Mouse (Mus musculus): ENCODE results near the gene Smagp. TPM values are rescaled to one million over a fixed set of nuclear protein-coding genes. Genes with fewer than 3 reads are reported as not detected.
A peak's percentile ranks its signal among the peaks of the same experiment; 100 is the strongest.

Smagp gene
- total RNA-seq, 2 experiments from 2014 or later: 6.0 to 6.4 TPM

DNA sequence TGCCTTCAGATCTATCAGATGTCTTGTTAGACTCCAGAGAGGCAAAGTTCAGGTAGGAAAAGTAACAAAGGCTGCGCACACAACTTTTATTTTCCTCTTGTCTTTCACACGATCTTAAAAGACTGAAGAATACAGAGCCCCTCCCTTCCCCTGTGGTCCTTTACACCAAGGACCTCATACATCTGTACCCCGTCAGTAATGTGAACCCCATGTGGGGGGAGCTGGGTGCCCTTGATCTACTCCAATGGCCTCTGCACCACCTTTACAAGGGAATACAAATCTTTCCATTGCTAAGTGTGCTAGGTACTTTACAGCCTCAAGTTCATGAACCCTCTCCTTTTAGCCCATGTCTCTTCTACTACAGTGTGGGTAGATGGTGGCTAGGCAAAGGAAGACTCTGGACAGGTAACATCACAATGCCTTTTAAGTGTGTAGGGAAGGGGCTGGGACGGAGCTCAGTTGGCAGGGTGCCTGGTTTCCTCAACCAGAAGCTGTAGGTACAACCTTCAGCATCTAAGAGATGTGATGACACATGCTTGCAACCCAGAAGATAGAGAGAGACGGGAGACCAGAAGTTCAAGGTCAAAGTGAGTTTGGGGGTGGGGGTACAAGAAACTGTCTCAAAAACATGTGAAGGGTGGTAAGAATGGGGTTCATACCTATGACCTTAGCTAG, 31.3 kb upstream of the Smagp start:
- intact Hi-C loops (cut with DNase I; ENCODE audit: low total_unique reads): no loop called here
- DNase-seq: no peak

DNA sequence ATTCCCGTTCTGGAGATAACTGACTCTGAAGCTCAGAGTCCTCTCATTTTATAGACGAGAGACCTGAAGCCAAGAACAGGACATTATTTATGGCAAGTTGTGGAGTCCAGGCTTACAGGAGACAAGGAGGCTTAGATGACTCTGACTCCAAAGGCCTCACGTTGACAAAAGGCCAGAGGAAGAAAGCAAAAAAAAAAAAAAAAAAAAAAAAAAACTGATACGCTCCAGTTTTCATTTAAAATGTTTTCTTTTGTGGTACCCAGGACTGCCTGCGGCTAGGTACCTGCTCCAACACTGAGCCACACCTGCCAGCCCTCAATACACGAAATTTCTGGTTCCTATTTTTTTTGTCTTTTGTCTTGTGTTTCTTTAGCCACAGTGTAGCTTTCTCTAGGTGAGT, 30.7 kb upstream of the Smagp start:
- intact Hi-C loops (cut with DNase I; ENCODE audit: low total_unique reads): no loop called here

DNA sequence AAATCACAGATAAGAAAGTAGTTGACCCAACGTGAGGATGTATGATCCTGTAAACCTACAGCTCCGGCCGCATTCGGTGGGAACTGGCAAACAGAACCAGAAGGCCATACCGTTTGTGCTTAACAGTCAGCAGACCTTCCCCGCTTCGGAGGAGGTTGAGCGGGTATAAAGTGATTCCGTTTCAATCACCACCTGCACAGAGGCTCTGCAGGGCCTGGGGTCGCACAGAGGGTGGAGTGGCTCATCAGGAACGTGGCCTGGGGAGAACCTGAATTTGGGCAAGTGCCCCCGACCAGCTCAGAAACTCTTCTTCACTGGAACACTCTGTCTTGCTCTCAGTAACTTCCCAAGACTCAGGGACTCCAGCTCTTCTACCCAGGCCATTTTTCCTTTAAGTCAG, 30.1 kb upstream of the Smagp start:
- intact Hi-C loops (cut with DNase I; ENCODE audit: low total_unique reads): no loop called here

More for the DNA sequence above, 30.7 kb upstream of the Smagp start:
- DNase-seq: no peak

DNA sequence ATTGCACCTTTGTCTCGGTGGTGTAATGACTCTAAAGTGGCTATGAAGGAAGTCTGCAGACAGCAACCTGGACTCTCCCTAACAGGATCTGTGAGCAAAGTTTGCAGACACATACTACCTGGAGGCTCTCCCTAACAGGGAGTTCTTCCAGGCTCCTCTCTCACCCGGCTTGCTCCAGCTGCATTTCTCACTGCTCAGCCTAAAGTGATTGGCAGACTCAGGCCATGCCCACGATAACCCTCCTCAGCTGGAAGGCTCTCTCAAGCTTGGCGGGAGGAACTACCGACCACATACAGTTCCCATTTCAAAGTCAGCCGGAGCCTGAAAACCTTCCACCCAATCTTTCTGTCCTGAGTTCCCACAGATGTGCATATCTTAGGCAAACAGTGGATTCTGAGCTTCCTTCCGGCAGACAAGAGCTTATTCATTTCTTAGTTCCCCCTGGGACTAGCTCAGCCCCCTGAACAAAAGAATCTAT, 29.5 kb upstream of the Smagp start:
- intact Hi-C loops (cut with DNase I; ENCODE audit: low total_unique reads): no loop called here
- no peak for DNase-seq

More for the DNA sequence above, 30.1 kb upstream of the Smagp start:
- DNase-seq: no peak

DNA sequence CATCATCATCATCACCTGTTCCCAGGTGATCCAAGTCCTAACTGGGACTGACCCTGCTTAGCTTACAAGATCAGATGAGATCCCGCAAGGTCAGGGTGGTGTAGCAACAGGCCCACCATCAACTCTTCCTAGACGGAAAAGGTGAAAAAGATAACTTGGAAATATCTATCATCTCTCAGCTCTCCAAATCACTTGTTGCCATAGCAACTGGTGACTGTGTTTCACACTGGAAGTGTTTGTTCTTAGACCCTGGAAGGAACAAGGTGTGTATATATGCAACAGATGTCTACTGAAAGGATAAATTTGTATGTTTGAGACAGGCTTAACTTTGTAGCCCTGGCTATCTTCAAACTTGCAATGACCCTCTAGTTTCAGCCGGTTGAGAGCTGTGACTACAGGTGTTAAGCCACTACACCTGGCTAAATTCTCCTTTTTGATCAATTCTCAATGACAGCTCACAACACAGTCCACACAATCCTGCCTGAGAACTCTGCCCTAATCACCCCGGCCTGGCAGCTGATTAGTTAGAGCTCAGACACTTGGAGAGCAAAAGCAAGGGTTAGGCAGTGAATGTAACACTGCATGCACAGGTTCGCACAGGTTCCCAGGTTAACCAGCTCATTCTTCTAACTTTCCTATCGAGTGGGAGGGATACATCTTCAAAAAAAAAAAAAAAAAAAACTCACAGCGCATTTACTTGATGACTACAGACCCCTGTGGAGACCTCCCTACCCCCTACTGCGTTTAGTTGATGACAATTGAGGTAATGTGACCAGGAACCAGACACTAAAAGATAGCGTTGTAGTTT, 28.9 kb upstream of the Smagp start:
- intact Hi-C loops (cut with DNase I; ENCODE audit: low total_unique reads): no loop called here
- no peak for DNase-seq

DNA sequence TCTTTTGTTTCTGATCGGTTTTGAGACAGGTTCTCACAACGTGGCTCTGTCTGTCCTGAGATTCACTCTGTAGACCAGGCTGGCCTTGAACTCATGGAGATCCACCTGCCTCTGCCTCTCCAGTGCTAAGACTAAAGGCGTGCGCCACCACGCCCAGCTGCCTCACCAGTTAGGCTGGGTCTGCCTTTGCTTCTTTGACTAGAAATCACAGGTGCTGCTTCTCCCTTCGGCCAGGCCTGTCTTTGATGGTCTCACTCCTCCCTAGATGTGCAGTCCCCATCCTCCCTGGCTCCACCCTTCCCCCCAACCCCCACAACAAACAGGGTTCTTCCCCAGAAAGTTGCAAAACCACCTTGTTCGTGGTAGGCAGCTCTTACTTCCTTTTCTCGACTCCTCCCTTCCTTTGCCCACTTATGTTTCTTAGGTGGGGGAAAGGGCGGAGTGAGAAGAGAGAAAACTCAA, 28.1 kb upstream of the Smagp start:
- no peak for DNase-seq
- intact Hi-C loops (cut with DNase I; ENCODE audit: low total_unique reads): no loop called here

DNA sequence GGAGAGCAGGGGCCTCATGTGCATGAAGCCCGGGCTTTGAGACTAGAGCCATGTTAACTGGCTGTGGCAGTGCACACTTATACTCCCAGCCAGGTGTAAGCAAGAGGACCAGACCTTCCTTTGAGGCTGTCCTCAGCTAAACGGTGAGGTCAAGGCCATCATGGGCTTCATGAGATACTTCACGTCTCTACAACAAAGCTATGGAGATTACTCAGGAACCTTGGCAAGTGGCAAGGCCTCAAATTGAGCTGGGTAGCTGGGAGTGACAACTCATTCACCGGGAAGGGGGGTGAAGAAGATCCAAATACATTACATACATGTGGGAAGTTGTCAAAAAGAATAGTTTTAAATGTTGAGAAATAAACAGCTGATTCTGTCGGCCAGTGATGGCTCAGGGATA, 24.1 kb upstream of the Smagp start:
- DNase-seq: no peak
- intact Hi-C loops (cut with DNase I; ENCODE audit: low total_unique reads): no loop called here

DNA sequence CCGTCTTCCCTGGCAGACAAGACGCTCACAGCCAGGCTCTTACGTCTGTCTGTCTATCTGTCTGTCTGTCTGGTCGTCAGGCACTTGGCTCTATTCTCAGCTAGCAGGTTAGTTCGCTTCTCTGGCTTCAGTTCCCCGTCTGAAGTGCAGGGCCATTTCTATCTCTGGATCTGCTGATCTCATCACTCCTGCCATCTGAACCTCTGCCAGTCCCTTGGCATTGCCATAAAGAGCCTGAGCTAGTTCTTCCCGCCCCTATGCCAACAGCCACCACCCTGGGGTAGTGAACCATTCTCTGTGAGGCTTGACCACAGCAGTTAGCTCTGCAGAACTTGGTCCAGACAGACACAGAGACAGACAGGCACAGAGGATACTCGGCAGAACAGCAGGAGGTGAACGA, 23.6 kb upstream of the Smagp start:
- intact Hi-C loops (cut with DNase I; ENCODE audit: low total_unique reads): no loop called here
- DNase-seq: peak; percentile 65

DNA sequence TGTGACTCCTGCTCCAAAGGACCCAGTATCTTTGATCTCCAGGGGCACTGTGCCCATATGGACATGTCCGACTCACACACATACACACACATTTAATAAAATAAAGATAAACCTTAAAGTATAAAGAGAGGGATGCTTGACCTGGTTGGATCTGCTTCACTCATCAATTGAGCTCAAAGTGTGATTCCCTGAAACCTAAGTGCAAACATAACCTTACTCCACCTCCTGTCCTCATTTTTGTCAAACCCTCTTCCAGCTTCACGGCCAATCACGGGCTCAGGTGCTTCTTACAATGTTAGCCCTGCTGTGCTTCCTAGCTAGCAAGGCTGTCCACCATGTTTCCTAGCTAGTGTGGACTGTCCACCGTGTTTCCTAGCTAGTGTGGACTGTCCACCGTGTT, 18.5 kb upstream of the Smagp start:
- intact Hi-C loops (cut with DNase I; ENCODE audit: low total_unique reads): no loop called here
- DNase-seq: no peak

DNA sequence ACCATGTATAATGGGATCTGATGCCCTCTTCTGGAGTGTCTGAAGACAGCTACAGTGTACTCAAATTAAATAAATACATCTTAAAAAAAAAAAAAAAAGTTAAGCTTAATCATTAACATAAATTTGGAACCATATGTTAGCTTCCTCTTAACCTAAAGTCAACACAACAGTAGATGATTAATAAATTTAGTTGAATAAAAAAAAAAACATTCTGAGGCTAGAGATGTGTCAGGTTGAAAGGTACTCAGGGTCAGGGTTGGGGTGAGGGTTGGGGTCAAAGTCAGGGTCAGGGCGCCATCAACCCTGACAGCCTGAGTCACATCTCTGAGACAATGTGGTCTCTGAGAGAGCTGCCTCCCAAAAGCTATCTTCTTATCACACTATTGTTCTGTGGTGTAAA, 17.5 kb upstream of the Smagp start:
- no peak for DNase-seq
- intact Hi-C loops (cut with DNase I; ENCODE audit: low total_unique reads): no loop called here

DNA sequence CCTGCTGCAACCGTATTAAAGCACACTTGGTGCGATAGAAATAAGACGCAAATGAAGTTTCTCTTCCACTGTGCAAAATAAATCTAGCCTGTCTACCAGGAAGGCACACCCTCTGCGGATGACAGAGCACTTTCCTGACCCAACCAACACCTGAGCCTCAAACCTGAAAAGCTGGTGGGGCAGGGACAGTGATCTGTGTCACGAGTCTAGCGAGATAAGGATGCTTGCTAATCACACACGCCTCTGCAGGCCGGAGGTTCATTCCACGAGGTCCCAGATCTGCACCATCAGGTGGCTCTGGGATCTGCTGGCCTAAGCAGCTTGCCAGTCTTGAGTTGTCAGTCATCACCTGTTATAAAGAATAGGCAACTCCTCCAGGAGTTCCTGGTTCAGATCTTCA, 14.9 kb upstream of the Smagp start:
- intact Hi-C loops (cut with DNase I; ENCODE audit: low total_unique reads): no loop called here
- DNase-seq: no peak

DNA sequence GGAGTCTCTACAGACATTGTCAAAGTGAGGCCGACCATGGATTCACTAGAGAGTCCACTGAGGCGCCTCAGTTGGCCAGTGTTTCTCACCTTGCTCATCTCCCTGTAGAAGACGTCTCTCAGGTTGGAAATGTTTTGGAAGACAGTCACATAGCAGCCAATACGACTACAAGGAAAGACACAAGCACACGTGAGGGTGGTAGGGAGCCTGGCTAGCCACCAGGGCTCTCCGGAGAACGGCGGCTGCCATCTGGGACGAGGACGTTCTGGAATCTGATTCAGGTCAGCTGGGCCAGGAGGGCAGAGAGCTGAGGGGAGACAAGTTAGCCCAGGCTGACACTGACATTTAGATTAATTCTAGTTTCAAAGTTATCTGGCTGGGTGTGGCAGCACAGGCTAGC, 13.4 kb upstream of the Smagp start:
- intact Hi-C loops (cut with DNase I; ENCODE audit: low total_unique reads): no loop called here
- no peak for DNase-seq

DNA sequence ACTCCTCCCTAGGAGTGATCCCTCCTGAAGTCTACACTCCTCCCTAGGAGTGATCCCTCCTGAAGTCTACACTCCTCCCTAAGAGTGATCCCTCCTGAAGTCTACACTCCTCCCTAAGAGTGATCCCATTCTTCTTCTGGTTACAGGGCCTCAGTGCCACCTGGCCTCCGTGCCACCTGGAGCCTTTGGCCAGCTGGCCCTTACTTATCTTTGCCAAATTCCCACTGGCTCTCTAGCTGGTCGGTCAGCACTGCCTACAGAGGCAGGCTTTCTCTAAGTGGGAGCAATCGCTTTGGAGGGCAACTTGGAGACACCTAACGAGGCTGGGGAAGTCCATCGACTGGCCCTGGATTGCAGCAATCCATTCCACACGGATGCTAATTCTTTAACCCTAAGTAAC, 9.4 kb upstream of the Smagp start:
- DNase-seq: no peak
- intact Hi-C loops (cut with DNase I; ENCODE audit: low total_unique reads): no loop called here

DNA sequence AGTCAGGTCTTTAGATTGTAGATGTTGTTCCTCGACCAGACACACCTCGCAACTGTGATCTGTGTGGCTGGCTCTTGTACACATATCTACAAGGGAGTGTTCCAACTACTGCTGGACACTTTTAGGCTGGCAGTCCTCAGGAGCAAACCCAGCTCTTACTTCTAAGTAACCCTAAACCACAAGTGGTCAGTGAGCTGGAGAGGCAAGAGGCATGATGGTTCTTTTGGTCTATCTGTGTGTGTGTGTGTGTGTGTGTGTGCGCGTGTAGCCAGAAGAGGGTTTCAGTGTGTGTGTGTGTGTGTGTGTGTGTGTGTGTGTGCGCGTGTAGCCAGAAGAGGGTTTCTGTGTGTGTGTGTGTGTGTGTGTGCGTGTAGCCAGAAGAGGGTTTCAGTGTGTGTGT, 5.7 kb upstream of the Smagp start:
- intact Hi-C loops (cut with DNase I; ENCODE audit: low total_unique reads): no loop called here
- DNase-seq: no peak

DNA sequence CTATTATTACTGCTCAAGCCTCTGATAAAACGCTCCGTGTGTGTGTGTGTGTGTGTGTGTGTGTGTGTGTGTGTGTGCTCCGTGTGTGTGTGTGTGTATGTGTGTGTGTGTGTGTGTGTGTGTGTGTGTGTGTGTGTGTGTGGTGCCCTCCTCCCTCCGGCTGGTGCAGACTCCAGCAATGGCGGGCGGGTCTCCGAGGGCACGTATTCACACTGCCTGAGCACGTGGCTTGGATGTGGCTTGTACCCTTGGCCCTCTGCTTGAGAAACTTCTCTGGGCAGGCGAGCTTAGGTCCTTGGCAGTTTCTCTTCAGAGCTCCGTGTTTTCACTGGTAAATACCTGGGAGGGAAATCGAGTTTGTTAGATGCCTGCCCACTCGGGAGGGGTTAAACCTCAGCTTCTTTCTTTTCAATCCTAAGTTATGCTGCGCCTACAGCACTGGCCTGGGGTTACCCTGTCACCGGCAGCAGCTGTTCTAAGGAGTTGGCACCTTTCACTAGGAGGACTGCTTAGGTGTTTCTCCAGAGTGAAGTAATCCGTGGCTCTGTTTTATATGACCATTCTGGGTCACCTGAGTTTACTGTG, 4.6 kb upstream of the Smagp start:
- no peak for DNase-seq
- intact Hi-C loops (cut with DNase I; ENCODE audit: low total_unique reads): no loop called here

DNA sequence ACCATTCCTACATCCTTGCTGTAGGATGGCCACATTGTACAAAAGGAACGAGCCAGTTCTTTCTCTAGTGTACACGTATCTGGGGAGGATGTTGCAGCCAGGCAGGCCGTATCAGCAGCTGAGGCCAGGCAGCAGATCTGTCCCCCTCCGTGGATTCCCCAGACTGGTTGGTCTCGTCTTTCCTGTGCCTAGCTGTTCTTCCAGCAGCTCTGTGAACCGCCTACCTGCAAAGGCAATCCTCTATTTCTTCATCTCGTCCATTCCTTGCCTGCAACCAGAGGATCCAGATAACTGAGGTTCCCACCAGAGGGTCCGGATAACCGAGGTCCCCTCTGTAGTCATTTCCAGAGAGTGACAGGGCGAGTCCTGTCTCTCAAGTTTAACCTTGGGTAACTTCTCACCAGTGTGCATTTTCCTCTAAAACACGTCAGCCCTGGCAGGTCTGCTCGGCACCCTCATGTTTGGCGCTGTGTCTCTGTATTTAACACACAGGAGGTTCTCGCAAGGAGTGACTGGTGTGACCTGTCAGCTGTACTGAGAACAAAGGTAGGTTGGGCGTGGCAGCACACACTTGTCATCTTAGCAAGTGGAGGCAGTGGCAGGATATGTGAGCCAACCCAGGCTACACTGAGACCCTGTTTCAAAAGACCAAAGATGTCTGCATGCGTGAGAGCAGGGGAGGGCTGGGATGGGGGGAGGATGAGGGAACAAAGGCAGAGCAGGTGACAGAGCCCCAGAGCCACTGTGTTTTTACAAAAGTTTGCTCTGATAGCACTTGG, 3.4 kb upstream of the Smagp start:
- no peak for DNase-seq
- intact Hi-C loops (cut with DNase I; ENCODE audit: low total_unique reads): no loop called here

DNA sequence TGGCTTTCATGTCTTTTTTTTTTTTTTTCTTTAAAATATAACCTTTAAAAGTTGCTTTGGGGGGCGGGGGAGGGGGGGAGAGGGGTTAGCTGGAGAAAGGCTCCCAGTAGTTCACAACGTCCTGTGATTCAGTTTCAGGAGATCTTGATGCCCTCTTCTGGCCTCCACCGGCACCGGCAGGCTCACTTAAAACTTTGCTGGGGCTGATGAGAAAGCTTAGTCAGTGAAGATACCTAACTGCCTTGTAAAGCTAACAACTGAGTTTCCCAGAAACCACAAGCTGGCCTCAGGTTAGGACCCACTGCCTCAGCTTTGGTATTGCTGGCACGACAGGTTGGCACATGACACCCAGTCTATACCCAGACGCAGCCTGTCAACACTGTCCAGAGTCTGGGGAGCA, 921 bp upstream of the Smagp start:
- DNase-seq: no peak
- intact Hi-C loops (cut with DNase I; ENCODE audit: low total_unique reads): no loop called here

DNA sequence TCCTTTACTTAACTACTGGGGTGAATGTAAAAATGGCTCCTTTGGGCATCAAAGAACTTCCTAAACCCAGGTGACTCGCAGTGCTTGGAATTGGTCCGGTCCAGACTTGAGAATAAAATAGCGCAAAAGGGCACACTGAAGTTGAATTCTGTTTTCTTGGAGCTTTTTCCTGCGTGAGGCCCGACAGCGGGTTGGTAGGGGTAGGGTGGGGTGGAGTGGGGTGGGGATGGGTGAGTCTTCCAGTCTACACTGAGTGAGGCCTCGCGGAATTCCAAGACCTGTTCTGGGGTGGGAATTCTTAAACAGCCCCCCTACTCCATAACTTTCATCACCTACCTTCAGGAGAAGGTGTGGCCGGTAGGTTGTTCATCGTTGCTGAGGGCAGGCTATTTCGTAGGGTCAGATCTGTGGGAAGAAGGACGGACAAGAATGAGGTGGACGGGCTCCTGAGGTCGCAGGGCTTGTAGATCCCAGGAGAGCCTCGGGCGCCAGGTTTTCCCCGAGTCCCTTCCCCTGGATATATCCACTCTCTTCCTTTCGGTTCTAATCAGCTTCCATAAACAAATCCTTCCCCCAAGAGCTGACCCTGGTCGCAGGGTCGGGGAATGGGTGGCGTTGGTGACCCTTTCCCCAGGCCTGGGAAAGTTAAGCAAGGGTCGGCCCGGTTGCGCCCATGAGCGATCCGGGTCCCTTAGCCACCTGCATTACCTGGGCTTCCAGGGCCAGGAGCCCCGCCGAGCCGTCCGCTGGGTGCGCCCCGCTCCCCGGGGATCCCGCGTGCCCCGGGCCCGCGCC, 692 bp downstream of the Smagp start:
- intact Hi-C loops (cut with DNase I; ENCODE audit: low total_unique reads): no loop called here
- no peak for DNase-seq

DNA sequence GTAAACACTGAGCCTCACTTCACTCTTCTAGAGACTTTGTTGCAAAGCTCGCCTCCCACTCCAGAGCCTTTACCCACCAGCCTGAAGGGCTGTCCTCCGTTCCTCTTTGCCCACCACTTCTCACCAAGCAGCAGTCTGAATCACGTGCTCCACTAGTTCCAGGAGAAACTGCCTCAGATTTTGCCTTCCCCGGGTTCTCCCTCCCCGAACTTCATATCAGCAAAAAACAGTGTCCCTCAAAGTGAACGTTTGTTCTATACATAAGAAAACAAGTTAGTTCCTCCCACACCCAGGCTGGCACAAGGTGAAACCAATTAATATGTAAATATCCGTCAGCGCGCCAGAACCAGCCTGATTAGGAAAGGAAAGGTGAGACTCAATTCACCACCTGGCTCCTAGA, 1.5 kb downstream of the Smagp start:
- DNase-seq: no peak
- intact Hi-C loops (cut with DNase I; ENCODE audit: low total_unique reads): no loop called here

All from gastrocnemius, postnatal 14 days (tissue).